Mouse (Mus musculus): ENCODE measurements around the gene Hoxc9.

The Hoxc9 gene

DNA sequence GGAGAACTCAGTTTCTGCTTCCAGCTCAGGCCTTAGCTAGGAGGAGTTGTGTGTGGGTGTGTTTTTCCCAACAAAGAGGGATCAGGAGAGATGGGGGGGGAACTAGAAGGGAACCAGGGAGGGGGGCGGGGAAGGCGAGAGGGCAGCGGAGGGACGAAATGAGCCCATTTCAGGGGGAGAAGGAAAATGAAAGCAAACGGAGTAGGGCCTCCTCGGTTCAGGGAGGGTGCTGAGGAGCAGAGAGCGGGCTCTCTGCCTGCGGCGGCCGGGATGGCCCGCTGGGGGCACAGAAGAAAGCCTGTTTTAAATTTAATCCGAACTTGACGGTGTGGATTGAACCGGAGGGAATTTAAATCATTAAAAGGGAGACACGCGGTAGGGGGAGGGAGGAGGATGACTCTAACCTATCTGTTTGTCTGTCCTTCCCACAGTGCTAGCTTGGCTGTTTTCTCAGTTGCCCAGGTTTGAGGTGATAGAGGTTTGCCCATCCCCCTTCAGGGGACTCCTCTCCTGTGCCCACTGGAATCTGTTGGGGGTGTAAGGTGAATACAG, 1.3 kb downstream of the Hoxc9 start:
- DNase-seq (ENCODE audit: low spot score in 2 of 2): no peak

DNA sequence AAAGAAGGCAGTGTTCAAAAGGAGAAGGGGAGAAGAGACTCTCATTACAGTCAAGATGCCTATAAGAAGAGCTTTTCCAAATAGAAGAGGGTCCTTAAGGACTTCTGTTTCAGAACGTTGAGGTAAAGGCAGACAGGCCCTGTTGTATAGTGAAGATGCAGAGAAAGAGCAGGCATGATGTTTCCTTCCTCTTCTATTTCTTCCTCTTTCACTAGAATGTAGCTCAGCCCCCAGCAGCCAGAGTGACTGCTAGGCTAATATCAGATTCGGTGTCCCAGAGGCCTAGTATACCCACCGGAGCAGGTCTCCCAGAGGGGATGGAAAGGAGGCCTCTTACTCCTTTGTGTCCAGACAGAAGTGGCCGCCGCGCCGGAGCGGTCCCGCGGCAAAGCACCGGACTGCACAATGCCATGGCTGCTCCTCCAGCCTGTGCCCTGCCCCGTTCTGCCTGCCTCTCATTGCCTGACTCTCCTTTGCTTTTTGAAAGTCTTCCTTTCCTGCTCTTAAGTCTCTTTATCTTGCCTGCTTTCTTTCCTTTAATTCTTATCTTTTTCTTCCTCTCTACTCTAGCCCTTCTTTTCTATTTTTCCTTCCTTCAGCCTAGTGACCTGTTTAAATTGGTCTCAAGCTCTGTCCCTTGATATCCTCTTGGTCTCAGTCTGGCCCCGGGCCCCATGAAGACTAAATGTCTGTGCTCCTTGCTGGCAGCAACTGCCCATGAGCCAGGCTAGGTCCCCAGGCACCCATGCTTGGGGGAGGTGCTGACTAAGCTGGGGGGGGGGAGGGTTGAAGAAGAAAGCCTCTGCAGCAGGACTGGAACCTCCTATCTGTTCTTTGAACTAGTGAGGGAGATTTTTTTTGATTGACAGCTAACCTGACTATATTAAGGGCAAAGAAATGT, 2.6 kb downstream of the Hoxc9 start:
- no peak for DNase-seq (ENCODE audit: low spot score in 2 of 2)

DNA sequence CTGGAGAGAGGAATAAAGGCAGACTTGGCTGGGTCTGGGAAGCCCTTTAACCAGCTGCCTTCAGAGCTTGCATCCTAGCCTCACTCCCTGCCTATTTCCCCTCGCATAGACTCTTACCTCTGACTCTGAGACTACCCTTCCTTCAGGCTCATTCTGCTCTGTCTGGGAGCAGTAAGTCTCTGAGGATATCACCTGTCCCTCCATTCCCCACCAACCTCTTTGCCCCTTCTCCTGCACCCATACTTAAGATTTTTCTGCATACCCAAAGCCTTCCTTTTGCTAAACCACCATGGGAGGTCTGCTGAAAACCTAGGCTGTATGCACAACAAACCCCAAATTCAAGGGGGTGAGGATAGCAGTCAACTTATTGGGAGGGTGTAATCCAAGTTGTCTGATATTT, 3.7 kb downstream of the Hoxc9 start:
- DNase-seq (ENCODE audit: low spot score in 2 of 2): no peak

DNA sequence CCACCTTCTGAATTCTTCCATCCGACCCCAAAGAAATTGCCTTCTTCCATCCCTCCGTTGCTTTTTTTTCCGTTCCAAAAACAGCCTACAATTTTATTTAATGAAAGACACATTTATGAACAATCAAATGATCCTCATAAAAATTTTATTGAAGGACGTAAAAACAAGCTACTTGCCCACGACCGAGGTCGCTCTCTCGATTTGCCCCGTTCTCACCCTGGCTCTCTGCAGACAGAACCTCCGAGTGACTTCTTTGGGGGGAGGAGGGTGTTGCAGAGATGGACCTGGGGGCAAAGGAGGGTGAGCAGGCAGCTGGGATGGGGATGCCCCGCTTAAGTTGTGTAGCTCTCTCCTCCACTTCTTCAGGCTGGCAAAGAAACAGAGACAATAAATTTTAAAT, 4.1 kb downstream of the Hoxc9 start:
- no peak for DNase-seq (ENCODE audit: low spot score in 2 of 2)

DNA sequence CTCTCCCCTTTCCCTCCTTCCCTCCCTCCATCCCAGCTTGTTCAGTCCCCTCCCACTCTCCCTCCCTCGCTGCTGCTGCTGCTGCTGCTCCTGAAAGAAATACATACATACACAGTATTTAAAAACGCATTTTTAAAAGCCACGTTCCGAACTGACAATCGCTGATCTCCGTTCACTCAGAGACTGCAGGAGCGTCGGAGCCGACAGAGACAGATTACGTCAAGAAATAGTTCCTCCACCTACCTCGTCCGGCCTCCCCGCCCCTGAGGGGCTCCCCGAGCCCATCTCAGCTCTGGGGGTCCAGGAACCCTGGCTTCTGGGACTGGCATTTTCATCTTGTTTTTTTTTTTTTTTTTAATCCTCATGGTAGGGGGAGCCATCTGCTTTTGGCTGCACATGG, 4.7 kb downstream of the Hoxc9 start:
- DNase-seq (ENCODE audit: low spot score in 2 of 2): no peak

DNA sequence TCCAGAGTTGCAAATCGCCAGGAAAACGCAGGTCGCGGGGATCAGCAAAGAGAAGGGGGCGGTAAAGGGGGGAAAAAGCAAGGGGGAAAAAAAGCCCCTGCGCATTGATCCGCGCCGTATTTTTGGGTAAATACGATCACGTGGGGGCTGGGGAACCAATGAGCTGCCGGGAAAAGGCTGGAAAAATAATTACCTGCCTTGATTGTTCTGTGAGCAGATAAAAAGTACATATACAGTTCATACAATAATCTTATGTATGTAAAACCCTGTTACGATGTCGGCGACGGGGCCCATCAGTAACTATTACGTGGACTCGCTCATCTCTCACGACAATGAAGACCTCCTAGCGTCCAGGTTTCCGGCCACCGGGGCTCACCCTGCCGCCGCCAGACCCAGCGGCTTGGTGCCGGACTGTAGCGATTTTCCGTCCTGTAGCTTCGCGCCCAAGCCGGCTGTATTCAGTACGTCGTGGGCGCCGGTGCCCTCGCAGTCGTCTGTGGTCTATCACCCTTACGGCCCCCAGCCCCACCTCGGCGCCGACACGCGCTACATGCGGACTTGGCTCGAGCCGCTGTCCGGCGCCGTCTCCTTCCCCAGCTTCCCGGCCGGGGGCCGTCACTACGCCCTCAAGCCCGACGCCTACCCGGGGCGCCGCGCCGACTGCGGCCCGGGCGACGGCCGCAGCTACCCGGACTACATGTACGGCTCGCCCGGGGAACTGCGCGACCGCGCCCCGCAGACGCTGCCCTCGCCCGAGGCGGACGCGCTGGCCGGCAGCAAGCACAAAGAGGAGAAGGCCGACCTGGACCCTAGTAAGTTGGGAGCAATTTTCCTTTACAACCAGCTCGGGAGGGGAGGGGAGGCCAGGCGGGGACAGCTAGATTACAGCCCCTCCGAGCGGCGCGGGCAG, 5.4 kb downstream of the Hoxc9 start:
- DNase-seq (ENCODE audit: low spot score in 2 of 2): no peak

DNA sequence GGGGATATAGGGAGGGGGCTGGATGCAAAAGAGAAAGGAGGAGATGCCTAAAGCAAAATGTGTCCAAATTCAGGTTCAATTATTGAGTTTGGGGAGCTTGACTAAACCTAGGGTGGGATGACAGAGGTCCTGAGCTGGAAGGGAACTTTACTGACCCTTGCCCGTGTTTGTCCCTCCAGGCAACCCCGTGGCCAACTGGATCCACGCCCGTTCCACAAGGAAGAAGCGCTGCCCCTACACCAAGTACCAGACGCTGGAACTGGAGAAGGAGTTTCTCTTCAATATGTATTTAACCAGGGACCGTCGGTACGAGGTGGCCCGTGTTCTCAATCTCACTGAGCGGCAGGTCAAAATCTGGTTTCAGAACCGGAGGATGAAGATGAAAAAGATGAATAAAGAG, 7.5 kb downstream of the Hoxc9 start:
- DNase-seq (ENCODE audit: low spot score in 2 of 2): no peak

DNA sequence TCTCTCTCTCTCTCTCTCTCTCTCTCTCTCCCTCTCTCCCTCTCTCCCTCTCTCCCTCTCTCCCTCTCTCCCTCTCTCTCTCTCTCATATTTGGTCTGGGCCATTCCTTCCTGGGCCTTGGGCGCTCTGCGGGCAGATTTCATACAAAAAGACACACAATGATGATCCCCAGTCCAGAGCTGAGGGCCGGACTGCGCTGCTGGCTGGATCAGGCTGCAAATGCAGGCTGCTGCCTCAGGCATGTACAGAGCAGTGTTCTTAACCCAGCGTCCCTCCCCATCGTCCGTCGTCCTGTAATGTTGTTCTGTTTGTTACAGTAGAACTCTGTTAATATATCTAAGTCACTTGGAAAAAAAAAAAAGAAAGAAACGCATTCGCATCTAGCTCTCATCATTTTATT, 8.3 kb downstream of the Hoxc9 start:
- DNase-seq (ENCODE audit: low spot score in 2 of 2): no peak

DNA sequence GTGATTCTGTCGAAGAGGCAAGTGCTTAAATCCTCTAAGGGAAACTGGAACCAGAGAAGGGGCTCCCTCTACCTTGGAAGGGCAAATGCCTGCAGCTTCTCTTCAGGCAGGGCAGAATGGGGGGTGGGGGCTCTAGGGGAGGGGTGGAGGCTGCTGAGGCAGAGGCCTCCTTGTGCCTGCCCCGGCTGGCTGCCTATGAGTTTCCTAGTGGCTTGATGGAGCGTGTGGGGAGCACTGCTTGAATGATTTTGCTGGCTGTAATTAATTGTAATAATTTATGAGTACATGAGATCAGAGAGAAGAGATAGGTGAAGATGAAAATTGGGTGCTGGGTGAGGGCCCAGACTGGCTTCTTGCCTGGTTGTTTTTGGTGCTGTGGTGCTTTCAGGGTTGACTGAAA, 8.7 kb downstream of the Hoxc9 start:
- no peak for DNase-seq (ENCODE audit: low spot score in 2 of 2)

DNA sequence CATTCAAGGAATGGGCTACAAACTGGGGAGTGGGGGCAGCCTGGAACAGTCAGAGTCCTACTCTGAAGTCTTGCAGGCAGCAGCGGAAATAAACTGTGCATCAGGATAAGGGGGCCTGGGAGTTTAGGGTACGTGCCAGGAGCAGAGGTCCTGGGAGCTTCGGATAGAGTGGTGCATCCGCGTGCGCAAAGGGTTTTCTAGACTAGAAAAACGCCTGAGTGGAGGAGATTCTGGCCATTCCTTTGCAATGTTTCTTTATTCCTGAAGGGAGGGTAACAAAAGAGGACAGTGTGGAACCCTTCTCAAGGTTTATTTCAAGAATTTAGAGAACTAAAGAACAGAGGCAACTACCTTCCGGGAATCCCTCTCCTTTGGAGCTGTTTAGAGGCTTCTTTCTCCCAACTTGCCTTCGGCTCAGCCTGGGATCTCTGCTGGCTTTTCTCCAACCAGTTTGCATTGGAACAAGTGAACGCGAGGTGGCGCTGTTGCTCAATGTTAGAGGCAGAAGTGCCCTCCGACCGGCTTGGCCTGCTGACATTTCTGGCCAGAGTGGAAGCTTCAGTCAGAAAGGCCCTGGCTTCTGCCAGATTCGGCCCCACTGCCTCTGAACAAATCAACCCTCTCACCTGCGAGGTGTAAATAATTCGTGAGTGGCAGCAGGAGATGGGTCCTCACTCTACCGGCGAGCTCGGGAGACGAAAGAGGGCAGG, 11.0 kb downstream of the Hoxc9 start:
- peak in 1 of 2 experiments; percentile 84 for DNase-seq (ENCODE audit: low spot score in 2 of 2)

DNA sequence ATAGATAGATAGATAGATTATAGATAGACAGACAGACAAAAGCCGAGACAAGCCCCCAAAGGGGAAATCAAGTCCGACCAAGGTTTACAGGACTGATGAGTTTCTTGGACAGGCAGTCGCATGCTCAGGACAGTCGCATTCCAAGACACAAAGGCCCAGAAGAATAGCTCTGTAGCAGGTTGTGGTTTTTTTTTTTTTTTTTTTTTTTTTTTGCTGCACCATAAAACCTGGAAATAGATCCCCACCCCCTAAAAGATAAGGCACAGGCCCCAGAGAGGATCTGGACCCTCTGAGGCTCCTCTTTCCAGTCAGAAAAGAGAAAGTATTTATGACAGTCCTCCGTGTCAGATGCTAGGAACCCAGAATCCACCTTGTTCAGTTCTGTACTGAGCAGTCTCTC, 11.8 kb downstream of the Hoxc9 start:
- DNase-seq (ENCODE audit: low spot score in 2 of 2): no peak

DNA sequence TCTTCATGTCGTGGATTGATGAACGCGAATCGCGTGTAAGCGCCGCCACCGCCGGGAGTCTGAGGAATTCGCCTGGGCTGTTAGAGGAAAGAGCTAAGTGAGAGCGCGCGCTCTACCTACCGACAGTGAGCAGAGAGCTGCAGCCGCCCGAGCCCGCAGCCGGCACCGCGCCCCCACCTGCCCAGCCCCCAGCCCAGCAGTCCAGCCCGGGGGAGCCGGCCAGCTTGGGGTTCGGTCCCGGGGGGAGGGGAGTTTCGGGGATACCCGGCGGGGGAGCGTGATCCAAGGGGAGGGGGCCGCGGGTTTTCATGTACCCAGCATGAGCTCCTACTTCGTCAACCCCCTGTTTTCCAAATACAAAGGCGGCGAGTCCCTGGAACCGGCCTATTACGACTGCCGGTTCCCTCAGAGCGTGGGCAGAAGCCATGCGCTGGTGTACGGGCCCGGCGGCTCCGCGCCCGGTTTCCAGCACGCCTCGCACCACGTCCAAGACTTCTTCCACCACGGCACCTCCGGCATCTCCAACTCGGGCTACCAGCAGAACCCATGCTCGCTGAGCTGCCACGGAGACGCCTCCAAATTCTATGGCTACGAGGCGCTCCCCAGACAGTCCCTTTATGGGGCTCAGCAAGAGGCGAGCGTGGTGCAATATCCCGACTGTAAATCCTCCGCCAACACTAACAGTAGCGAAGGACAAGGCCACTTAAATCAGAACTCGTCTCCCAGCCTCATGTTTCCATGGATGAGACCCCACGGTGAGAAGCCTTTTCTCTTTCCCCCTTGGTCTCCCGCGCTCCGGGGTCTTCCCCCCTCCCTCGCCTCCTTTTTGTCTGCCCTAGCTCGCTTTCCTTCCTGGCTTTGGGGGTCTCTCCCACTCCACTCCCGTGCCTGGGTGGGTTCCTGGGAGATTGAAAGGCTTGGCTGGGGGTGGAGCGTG, 14.5 kb downstream of the Hoxc9 start, which contains the start of gene Hoxc8:
Gene Hoxc8 (plus strand): TSS at position 147 of the 937 bp plus-strand sequence.
- DNase-seq (ENCODE audit: low spot score in 2 of 2): no peak

DNA sequence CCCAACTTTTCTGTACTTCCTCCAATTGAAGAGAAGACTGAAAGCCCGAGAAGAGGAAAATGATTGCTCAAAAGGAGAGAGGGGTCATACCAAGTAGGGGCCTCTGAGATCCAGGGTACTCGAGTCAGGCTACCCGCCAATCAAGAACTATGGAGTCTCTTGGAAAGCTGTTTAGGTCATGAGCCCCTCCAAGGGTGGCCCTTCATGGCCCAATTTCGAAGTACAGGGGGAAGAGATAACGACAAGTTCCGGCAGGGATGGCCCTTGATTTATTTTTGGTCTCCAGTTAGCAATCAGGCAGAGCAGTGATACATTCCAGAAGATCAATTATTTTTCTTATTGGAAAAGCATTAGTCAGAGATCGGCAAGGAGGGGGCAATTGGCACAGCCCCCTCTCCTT, 15.5 kb downstream of the Hoxc9 start:
- no peak for DNase-seq (ENCODE audit: low spot score in 2 of 2)

DNA sequence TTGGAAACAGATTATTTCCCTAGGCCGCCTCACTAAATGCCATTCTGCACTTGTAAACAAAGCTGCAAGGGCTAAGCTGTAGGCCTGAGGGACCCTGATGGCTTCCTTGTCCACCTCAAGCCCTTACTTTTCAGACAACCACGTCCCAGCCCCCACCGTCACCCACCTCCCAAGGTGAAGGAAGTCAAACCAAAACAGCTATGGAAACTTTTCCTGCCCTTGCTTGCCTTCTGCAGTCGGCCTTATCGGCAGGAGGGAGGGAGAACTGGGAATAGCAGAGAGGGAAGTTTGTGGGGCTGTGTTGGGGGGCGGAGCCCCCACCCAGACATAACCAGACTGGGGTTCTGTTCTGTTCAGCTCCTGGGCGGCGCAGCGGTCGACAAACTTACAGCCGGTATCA, 16.0 kb downstream of the Hoxc9 start:
- DNase-seq (ENCODE audit: low spot score in 2 of 2): no peak

DNA sequence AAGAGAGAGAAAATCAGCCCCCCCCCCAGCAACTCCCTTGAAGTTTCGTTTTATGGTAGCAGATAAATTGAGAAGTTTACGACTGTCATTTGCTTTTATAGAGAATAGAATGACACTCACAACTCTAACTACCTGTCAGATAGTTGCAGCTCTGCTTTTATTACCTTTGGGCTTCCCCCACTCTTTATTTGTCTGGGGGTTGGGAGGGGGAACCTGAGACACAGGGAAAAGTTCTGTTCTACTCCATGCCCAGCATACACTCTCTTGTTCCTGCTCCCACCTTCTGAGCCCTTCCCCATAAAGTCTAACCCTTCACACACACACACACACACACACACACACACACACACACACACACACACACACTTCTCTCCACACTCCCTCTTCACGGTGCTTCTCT, 16.6 kb downstream of the Hoxc9 start:
- no peak for DNase-seq (ENCODE audit: low spot score in 2 of 2)

DNA sequence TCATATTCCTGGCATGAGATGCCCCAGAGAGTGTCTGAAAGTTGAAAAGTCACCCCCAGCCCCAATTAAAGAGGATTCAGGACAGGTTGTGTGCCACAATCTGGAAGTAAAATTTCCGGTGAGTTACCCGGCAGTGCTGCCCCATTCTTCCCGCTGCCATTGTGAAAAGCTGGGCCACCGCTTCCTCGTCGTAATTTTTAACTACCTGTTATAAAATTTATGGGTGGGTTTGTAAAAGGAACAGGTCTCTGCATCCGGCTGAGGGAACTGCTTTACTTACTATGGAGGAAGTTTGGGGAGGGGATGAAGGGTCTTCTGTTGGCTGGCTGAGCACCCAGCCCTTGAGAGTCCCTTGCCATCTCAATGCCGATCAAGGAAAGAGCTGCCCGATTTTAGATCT, 20.3 kb downstream of the Hoxc9 start:
- DNase-seq (ENCODE audit: low spot score in 2 of 2): no peak

DNA sequence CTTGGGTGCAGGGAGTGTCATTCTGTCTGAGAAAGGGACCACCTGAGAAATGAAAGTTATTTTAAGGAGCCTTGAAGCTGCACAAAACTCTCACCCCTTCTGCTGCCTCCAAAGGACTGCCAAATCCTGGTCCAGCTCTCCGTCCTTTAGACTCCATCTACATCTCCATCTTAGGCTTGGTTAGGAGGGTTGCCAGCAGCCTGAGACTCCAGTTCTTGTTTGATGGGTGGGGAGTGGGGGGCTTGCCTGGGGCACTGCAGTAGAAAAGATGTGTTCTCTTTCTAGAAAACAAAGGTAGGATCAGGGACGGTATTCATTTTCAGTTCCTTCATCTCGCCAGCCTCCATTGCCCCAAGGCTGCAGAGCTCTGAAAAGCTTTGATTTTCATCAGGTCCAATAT, 21.2 kb downstream of the Hoxc9 start:
- no peak for DNase-seq (ENCODE audit: low spot score in 2 of 2)

DNA sequence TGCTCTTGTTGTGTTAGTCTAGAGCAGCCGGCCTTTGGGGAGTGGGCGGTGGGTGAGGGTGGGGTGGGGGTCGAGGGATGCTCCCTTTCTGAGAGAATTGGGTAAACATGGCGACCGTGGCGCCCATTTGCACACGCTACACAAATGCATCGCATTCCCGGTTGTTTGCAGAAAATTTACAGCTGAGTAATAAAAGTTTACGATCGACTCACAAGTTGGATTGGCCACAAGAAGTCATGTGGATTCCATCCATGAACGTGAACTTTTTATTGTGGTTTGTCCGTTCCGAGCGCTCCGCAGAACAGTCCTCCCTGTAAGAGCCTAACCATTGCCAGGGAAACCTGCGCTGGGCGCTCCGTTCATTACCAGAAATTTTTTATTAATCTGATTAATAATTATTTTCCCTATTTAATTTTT, 21.7 kb downstream of the Hoxc9 start, which contains the start of gene Hoxc6:
Gene Hoxc6 (plus strand): TSS at position 319 of the 417 bp plus-strand sequence.
- DNase-seq (ENCODE audit: low spot score in 2 of 2): no peak

DNA sequence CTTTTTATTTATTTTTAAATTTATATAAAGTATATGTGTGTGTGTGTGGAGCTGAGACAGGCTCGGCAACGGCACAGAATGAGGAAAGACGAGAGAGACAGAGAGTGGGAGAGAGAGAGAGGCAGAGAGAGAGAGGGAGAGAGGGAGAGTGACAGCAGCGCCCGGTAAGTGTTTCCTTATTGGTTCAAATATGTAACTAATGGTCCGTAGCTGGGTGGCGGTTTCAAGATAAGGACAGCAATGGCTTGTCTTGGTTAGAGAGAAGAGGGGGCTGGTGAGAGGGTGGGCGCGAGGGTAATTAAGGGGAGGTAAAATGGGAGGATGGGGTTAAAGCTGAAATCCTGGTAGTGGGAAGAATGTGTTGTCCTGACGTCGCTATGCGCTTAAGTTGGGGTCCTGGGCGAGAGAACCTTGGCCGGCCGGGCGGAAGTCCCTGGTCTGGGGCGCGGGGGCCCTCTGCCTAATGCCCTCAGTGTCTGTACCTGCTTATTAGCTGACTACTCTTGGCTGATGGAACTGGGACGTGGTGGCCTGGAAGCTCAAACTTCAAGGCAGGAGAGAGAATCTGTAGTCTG, 22.5 kb downstream of the Hoxc9 start:
- no peak for DNase-seq (ENCODE audit: low spot score in 2 of 2)

DNA sequence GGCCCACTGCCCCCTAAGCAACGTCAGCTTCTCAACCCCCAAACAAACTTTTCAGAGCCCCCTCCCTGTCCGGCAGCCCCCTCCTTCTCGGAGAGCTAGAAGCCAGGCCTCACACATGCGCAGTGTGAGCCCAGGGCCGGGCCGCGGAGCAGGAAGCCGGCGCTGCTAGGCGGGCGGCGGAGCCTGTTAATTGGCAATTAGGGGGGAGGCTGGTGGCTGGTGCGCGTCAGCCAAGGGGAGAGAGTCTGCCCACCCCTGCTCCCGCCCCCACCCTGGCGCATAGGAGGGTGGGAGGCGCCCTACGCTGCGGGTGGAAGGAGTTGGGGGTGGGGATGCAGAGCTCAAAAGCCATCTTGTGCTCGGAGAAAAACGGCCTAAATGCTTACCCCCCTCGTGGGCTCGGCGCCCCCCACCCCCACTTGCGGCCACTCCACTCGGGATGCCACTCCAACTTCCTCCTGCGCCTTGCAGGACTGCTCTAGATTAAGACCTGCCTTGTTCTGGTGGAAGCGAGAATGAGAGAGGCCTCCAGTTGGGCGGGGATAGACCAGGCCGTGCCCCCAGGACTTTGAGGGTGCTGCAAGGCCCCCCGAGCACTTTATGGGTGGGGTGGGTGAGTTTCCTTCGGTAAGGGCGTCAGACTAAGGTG, 23.1 kb downstream of the Hoxc9 start:
- no peak for DNase-seq (ENCODE audit: low spot score in 2 of 2)

Measured in left cerebral cortex, adult 9 months (tissue).